Mouse (Mus musculus): ENCODE results near the gene Zfp667. TPM values are rescaled to one million over a fixed set of nuclear protein-coding genes. Genes with fewer than 3 reads are reported as not detected.
"Not testable (repeated sequence)": the region's sequence is repeated elsewhere in the genome, so short reads cannot be mapped to it uniquely, and the experiment has no call there.

The Zfp667 gene
- total RNA-seq (2015; ENCODE audit: low replicate concordance) (not detected in 2 replicates), total RNA-seq (2017; ENCODE audit: low replicate concordance) (not detected in 2 replicates)

DNA sequence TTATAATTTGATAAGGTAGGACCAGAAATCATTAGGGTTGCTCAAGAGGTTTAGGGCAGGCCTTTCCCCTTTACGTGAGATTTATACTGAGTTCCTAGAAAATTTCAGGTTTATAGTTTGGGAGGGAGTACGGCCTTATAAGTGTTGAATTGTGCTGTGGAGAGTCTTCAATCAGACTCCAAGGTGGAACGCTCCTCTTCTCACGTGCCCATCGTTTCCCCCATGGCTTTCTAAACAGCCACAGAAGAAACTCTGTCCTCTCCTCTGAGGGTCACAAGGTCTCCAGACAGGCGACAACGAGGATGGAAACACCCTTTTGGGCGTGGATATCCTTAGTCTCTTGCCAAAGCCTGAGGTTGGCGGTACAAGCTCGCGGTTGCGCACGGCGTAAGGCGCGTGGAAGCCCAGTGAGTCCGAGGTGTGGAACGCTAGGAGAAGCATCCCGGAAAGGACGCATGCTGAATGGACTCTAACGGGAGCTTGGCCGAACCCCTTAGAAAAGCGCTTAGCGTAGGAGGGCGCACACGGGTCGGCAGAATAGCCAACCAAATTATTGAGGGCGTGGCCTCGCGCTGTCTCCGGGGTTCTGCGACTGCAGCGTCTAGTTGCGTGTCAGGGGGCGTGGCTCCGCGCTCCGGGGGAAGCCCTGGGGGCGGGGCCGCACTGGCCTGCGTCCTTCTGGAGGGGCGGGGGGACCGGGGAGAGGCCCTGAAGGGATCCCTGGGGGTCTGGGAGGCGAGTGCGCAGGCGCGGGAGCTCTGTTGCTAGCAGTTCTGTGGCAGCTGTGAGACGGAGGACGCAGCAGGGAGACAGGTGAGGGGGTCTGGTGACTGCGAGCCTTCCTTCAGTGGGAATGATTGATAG is at the start of gene Zfp667:
TSS of gene Zfp667 (plus strand) at position 738 of the 864 bp plus-strand sequence.
- peak; percentile 82 for ATAC-seq (replicated peaks; ENCODE audit: low FRiP score, poor library complexity, severe bottlenecking)

GRCm38 (mm10) chr7:6239787-6240186 is 46.6 kb upstream of the Zfp667 start:
- no peak for ATAC-seq (replicated peaks; ENCODE audit: low FRiP score, poor library complexity, severe bottlenecking)

DNA sequence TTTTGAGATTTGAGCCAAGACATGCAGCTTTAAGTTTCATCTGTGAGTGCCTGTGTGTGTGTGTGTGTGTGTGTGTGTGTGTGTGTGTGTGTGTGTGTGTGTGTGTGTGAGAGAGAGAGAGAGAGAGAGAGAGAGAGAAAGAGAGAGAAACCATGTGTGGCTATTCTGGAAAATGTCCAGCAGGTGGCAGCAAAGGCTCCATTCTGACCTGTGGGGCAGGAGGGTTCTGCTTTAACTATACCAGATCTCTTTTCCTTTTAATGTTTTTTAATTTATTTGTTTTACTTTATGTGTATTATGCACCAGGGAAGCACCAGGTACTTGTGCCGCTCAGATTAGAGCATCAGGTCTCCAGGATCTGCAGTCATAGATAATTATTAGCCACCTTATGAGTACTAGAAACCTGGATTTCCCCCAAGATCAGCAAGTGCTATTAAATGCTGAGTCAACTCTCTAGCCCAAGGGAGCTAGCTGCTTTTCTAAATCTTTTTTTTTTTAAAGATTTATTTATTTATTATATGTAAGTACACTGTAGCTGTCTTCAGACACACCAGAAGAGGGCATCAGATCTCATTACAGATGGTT is 45.4 kb upstream of the Zfp667 start:
- ATAC-seq (replicated peaks; ENCODE audit: low FRiP score, poor library complexity, severe bottlenecking): not testable (repeated sequence)

GRCm38 (mm10) chr7:6244361-6245292 is 41.8 kb upstream of the Zfp667 start:
- ATAC-seq (replicated peaks; ENCODE audit: low FRiP score, poor library complexity, severe bottlenecking): no peak

DNA sequence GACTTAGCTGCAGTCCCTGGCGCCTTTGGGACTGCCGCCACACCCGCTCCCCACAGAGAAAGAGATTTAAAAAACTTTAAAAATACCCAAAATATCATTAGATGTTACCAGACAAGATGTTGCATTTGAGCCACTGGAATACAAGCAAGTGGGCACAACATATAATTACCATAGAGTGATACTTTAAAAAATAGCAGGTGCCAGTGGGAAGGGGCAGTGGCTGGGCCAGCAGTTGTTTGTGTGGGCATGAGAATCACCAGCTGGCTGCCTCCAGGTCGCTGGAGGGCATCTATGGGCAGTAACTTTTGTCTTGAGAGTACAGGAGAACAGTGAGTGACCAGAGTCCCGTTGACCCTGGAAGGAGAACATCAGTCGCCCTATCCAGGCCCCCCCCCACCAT is 34.0 kb upstream of the Zfp667 start, which contains the start of gene Epp13:
TSS of gene Epp13 (plus strand) at position 301 of the 400 bp plus-strand sequence.
- ATAC-seq (replicated peaks; ENCODE audit: low FRiP score, poor library complexity, severe bottlenecking): no peak

GRCm38 (mm10) chr7:6254451-6254850 is 31.9 kb upstream of the Zfp667 start:
- ATAC-seq (replicated peaks; ENCODE audit: low FRiP score, poor library complexity, severe bottlenecking): no peak

- no peak for ATAC-seq (replicated peaks; ENCODE audit: low FRiP score, poor library complexity, severe bottlenecking)
Measured at GRCm38 (mm10) chr7:6257386-6257785, 29.0 kb upstream of the Zfp667 start.

GRCm38 (mm10) chr7:6258232-6259220 is 27.9 kb upstream of the Zfp667 start:
- no peak for ATAC-seq (replicated peaks; ENCODE audit: low FRiP score, poor library complexity, severe bottlenecking)

DNA sequence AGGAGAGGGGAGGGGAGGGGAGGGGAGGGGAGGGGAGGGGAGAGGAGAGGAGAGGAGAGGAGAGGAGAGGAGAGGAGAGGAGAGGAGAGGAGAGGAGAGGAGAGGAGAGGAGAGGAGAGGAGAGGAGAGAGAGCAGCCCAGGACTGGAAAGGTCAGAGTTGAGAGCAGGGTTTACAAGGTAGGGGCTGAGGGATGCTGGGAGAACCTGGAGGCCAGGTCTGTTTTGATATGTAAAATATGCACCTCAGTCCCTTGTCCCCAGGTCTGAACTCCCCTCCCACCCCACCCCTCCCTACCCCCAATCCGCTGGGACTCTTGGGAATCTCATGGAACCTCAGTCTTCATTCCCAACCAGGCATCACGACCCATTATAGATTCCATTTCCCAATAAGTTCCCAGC is 26.4 kb upstream of the Zfp667 start:
- ATAC-seq (replicated peaks; ENCODE audit: low FRiP score, poor library complexity, severe bottlenecking): not testable (repeated sequence)

- no peak for ATAC-seq (replicated peaks; ENCODE audit: low FRiP score, poor library complexity, severe bottlenecking)
Measured at GRCm38 (mm10) chr7:6262120-6262519, 24.3 kb upstream of the Zfp667 start.

DNA sequence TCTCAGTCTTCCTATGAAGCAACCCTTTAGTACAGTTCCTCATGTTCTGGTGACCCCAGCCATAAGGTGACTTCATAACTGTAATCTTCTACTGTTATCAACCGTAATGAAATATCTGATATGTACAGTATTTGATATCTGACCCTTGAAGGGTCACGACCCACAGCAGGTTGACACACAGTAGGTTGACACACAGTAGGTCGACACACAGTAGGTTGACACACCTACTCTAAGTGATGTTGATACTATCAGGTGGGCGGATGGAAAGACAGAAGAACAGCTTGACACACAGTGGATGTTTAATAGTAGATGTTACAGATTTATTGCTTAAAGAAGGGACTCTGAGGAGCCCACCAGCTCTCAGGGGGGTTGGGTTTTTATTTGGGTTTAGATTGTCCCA is 23.4 kb upstream of the Zfp667 start:
- no peak for ATAC-seq (replicated peaks; ENCODE audit: low FRiP score, poor library complexity, severe bottlenecking)

DNA sequence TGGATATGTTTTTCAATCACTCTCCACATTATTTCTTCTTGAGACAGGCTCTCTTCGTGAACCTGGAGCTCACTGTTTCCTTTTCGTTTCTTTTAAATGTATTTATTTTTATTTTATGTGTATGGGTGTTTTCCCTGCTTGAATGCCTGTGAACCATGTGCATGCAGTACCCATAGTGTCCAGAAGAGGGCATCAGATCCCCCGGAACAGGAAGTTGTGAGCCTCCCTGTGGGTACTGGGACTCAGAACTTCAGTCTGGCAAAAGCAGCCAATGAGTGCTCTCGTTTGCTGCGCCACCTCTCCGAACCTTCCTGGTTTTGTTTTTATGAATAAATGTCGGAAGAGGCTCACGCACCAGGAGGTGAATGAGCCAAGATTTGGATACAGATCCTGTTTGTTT is 20.7 kb upstream of the Zfp667 start:
- ATAC-seq (replicated peaks; ENCODE audit: low FRiP score, poor library complexity, severe bottlenecking): peak; percentile 70; the same call in 1 of the 2 replicates

GRCm38 (mm10) chr7:6277906-6278305 is 8.5 kb upstream of the Zfp667 start:
- ATAC-seq (replicated peaks; ENCODE audit: low FRiP score, poor library complexity, severe bottlenecking): no peak

DNA sequence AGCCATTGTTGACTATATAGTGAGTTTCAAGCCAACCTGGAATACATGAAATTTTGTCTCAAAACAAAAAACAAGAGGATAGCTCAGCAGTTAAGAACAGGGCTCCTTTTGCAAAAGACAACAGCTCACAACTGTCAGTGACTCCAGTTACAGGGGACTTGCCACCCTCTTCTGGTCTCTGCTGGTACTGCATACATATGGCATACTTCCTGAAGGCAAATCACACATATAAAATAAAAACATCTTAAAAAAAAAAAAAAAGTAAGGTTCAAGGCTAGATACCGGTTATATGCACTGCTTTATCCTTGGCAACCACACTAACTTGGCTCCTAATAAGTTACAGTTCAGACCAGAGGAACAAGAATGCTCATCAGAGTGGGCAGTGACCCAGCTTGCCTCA is 3.6 kb upstream of the Zfp667 start:
- ATAC-seq (replicated peaks; ENCODE audit: low FRiP score, poor library complexity, severe bottlenecking): peak; percentile 62

- peak; percentile 86 for ATAC-seq (replicated peaks; ENCODE audit: low FRiP score, poor library complexity, severe bottlenecking)
Measured at GRCm38 (mm10) chr7:6283451-6284075, 2.8 kb upstream of the Zfp667 start.

GRCm38 (mm10) chr7:6284442-6285012 is 1.9 kb upstream of the Zfp667 start:
- ATAC-seq (replicated peaks; ENCODE audit: low FRiP score, poor library complexity, severe bottlenecking): no peak

- ATAC-seq (replicated peaks; ENCODE audit: low FRiP score, poor library complexity, severe bottlenecking): no peak
Measured at GRCm38 (mm10) chr7:6285366-6285765, 1.0 kb upstream of the Zfp667 start.

DNA sequence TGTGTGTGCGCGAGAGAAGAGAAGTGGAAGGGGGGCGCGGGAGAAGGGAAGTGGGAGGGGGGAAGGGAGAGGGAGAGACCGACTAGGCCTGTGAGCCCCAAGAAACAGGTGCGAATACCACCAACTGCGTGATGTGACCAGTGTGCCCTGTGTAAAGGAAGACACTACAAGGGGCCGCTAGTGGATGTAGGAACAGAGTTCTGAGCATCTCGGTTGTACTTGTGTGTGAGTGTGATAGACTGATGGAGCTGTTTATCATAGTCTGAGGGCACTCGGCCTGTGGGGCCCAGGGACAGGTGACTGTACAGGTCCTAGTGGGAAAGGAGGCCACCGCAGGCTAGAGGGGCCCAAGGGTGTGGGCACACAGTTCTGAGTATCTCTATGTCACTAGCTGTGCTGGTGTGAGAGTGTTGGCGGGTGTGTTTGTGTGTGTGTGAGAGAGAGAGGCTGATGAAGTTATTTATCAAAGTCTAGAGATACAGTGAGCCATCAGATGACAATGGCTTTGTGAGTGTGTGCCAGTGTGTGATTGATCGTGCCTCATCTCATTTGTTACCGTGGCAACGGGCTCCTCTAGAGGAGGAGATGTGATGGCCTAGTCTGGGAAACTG is 647 bp downstream of the Zfp667 start:
- no peak for ATAC-seq (replicated peaks; ENCODE audit: low FRiP score, poor library complexity, severe bottlenecking)

Data from erythroid progenitor cell, adult 5-6 weeks (primary cell).